Mouse (Mus musculus) small intestine, adult 10 weeks (tissue): ENCODE results near the gene Hibch. TPM values are rescaled to one million over a fixed set of nuclear protein-coding genes. Genes with fewer than 3 reads are reported as not detected.

ENCODE experiments used
- polyA plus RNA-seq: library from polyadenylated mRNA; stranded (reverse); fragments of 350-450 nt; fragmentation: Illumina TruSeq; extraction: RNeasy Lipid Tissue Mini Kit (QIAGEN cat#74804); gene quantifications from one replicate; pipeline ENCODE4 v1.2.3, GENCODE M21; 2014; ENCODE audit warnings: low replicate concordance

Gene Hibch
- polyA plus RNA-seq = 75.7 TPM

DNA sequence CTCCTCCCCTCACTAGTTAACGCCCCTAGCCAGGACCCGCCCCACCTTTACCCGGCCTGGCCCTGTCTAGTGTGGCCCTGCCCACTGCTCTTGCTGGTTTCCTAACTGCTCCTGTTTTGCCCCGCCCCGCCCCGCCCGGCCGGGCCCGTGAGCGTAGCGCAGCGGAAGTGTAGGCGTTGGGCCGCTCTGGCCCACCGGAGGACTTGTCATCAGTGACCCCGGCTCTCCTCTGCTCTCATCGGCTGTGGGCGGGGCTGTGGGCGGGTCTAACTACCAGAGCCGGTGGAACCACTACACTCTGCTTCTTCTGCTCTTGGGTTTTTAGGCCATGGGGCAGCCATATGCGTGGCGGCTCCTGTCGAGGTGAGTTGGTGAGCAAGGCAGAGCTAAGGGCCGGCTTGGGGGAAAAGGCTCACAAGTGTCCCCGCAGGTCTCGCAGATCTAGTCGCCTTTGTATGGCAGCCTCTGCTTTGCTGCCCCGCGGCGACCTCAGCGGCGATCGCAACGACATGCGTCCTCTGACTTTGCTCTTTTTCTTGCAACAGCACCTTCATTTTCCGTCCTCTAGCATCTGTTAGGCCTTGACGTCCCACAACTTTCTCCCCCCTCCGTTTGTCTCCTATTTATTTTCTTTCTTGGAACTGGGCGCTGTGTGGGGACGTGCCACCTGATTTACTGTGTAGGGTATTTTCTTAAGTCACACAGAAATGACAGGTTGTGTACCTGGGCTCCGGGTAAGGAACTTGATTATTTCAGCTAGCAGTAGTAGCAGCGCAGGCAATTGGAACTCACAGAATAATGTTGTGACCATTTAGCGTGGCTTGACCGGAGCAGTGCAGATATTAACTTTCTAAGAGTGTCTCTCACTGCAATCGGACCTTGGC, at the start of gene Hibch:
Hibch (plus strand) TSS at position 148 of the 884 bp plus-strand sequence.

GRCm38 (mm10) chr1:52816910-52817812, 27.6 kb upstream of the Hibch start, which contains the start of gene Inpp1:
Inpp1 (minus strand) TSS chr1:52817688.

Other genes with a start within 250 kb of the Hibch start
- 3.4 TPM for gene Nemp2, start 214.2 kb upstream of the Hibch start, polyA plus RNA-seq
- gene Mfsd6, start 117.5 kb upstream of the Hibch start, polyA plus RNA-seq = 39.5 TPM
- gene Inpp1, start 27.2 kb upstream of the Hibch start, polyA plus RNA-seq = 27.8 TPM
- 7.5 TPM for gene 1700019D03Rik, start 175.2 kb downstream of the Hibch start, polyA plus RNA-seq
- gene Mstn, start 216.7 kb downstream of the Hibch start, polyA plus RNA-seq = not detected